Mouse (Mus musculus) kidney, adult 9 months (tissue): ENCODE results near the gene Clcc1.
A peak's percentile ranks its signal among the peaks of the same experiment; 100 is the strongest.
"Not testable (repeated sequence)": the region's sequence is repeated elsewhere in the genome, so short reads cannot be mapped to it uniquely, and the experiment has no call there.

ENCODE experiments used
- DNase-seq: peaks from one replicate; pipeline ENCODE4 v3.0.0; 2022

The Clcc1 gene

GRCm38 (mm10) chr3:108653710-108654379 lies at the start of gene Clcc1:
Clcc1 (plus strand) TSS chr3:108653913.
- DNase-seq = peak; percentile 97

GRCm38 (mm10) chr3:108608906-108609305 lies 44.8 kb upstream of the Clcc1 start:
- no peak for DNase-seq

GRCm38 (mm10) chr3:108634761-108635160 lies 19.0 kb upstream of the Clcc1 start:
- no peak for DNase-seq

GRCm38 (mm10) chr3:108639412-108639811 lies 14.3 kb upstream of the Clcc1 start:
- no peak for DNase-seq

GRCm38 (mm10) chr3:108640998-108641397 lies 12.7 kb upstream of the Clcc1 start:
- no peak for DNase-seq

- no peak for DNase-seq
Observed at GRCm38 (mm10) chr3:108644856-108645255, 8.9 kb upstream of the Clcc1 start.

- DNase-seq = no peak
Observed at GRCm38 (mm10) chr3:108646036-108646435, 7.7 kb upstream of the Clcc1 start.

- DNase-seq = not testable (repeated sequence)
Observed at GRCm38 (mm10) chr3:108647681-108648080, 6.0 kb upstream of the Clcc1 start.

- DNase-seq = peak; percentile 28
Observed at GRCm38 (mm10) chr3:108652866-108653642, 659 bp upstream of the Clcc1 start.

GRCm38 (mm10) chr3:108654566-108654965 lies 853 bp downstream of the Clcc1 start:
- DNase-seq = no peak

- DNase-seq = no peak
Observed at GRCm38 (mm10) chr3:108655486-108655885, 1.8 kb downstream of the Clcc1 start.

- DNase-seq = no peak
Observed at GRCm38 (mm10) chr3:108658612-108659011, 4.9 kb downstream of the Clcc1 start.

GRCm38 (mm10) chr3:108660941-108661340 lies 7.2 kb downstream of the Clcc1 start:
- DNase-seq = no peak

- DNase-seq = no peak
Observed at GRCm38 (mm10) chr3:108676616-108677015, 22.9 kb downstream of the Clcc1 start.

GRCm38 (mm10) chr3:108681004-108681403 lies 27.3 kb downstream of the Clcc1 start:
- no peak for DNase-seq

- not testable (repeated sequence) for DNase-seq
Observed at GRCm38 (mm10) chr3:108683597-108683996, 29.9 kb downstream of the Clcc1 start.

GRCm38 (mm10) chr3:108685701-108686100 lies 32.0 kb downstream of the Clcc1 start:
- no peak for DNase-seq

GRCm38 (mm10) chr3:108689015-108689441 lies 35.3 kb downstream of the Clcc1 start:
- no peak for DNase-seq

GRCm38 (mm10) chr3:108689446-108689845 lies 35.7 kb downstream of the Clcc1 start:
- DNase-seq = no peak

GRCm38 (mm10) chr3:108689979-108690378 lies 36.3 kb downstream of the Clcc1 start:
- DNase-seq = no peak

- DNase-seq = no peak
Observed at GRCm38 (mm10) chr3:108694321-108694720, 40.6 kb downstream of the Clcc1 start.

- DNase-seq = no peak
Observed at GRCm38 (mm10) chr3:108698662-108699061, 44.9 kb downstream of the Clcc1 start.

- DNase-seq = no peak
Observed at GRCm38 (mm10) chr3:108699786-108700185, 46.1 kb downstream of the Clcc1 start.

- DNase-seq = peak; percentile 13
Observed at GRCm38 (mm10) chr3:108701256-108701655, 47.5 kb downstream of the Clcc1 start.
